Mouse (Mus musculus) heart, embryonic 12.5 days (tissue): ENCODE measurements around the gene Dennd6b. TPM values are rescaled to one million over a fixed set of nuclear protein-coding genes. Genes with fewer than 3 reads are reported as not detected.
A peak's percentile ranks its signal among the peaks of the same experiment; 100 is the strongest.

Experiments used
- ATAC-seq: fragments of 200-750 bp; cut with Nextera tagmentation; 2 replicates; pipeline ENCODE4 v1.8.0; 2017; ENCODE audit warnings: moderate TSS enrichment, moderate library complexity; ENCODE audit not compliant: insufficient number of reproducible peaks, low FRiP score
- H3K27ac ChIP-seq: fragments of 300-500 bp; sonication (generic); 2 replicates; pipeline ENCODE4 v1.5.1; 2016; ENCODE audit warnings: mild to moderate bottlenecking, moderate library complexity; ENCODE audit not compliant: poor library complexity, severe bottlenecking
- H3K27me3 ChIP-seq: fragments of 300-500 bp; sonication (generic); replicated peaks from 2 replicates; pipeline ENCODE4 v1.6.1; 2016; ENCODE audit warnings: mild to moderate bottlenecking, moderate library complexity
- H3K36me3 ChIP-seq: fragments of 300-500 bp; sonication (generic); 2 replicates; pipeline ENCODE4 v1.6.1; 2016; ENCODE audit warnings: mild to moderate bottlenecking, moderate library complexity
- H3K4me1 ChIP-seq: fragments of 300-500 bp; sonication (generic); replicated peaks from 2 replicates; pipeline ENCODE4 v1.6.1; 2016; ENCODE audit warnings: mild to moderate bottlenecking
- H3K4me2 ChIP-seq: fragments of 300-500 bp; sonication (generic); 2 replicates; pipeline ENCODE4 v1.6.1; 2016; ENCODE audit warnings: mild to moderate bottlenecking, moderate library complexity
- H3K4me3 ChIP-seq: fragments of 300-500 bp; sonication (generic); 2 replicates; pipeline ENCODE4 v1.5.1; 2016; ENCODE audit warnings: mild to moderate bottlenecking
- H3K9ac ChIP-seq: fragments of 300-500 bp; sonication (generic); 2 replicates; pipeline ENCODE4 v1.6.1; 2016; ENCODE audit warnings: mild to moderate bottlenecking, moderate library complexity
- H3K9me3 ChIP-seq: fragments of 300-500 bp; sonication (generic); replicated peaks from 2 replicates; pipeline ENCODE4 v1.6.1; 2016; ENCODE audit warnings: mild to moderate bottlenecking, moderate library complexity
- WGBS: fragments of 180-500 bp; shearing (Covaris S2); methylation state at CpG from one replicate; pipeline ENCODE4 v1.1.7; 2016; 5-methylcytosine and 5-hydroxymethylcytosine counted together
- polyA plus RNA-seq: library from polyadenylated mRNA; unstranded; fragments of >200 nt; fragmentation: Nextera tagmentation; extraction: Ambion mirVana; gene quantifications from 2 replicates; pipeline ENCODE4 v1.2.1, GENCODE M21; 2016

The Dennd6b gene
- polyA plus RNA-seq, 1 experiment from 2014 or later = 19.9 TPM

DNA sequence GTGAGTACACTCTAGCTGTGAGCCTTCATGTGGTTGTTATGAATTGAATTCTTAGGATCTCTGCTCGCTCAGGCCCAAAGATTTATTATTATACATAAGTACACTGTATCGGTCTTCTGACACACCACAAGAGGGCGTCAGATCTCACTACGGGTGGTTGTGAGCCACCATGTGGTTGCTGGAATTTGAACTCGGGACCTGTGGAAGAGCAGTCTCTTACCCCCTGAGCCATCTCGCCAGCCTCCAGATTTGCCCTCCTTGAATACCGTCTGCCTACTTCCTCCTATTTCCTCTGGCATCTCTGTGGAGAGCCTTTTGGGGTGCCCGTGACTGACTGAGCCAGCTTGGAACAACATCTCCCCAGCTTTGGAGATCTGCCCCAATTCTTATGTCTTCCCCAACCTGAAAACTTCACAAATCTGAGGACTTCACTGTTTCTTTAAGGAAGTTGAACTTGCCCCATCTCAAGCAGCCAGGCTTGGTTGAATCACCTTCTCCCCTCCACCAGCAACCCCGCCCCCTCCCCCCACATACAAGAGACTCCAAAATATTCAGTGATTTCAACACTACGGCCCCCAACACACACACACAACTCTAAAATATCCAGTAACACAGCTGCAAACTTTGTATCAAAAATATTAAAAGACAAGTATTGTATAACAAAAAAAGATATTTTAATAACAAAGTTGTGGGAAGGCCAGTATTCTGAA, 14.6 kb downstream of the Dennd6b start:
- Histone ChIP-seq H3K4me3 (no peak overlapping the region), H3K27ac (peak overlapping the region; percentile 74)
- WGBS = 64% methylated on average over 10 of the region's 10 CpGs

GRCm38 (mm10) chr15:89180571-89181229, 15.6 kb downstream of the Dennd6b start, which contains the start of gene Plxnb2:
Gene Plxnb2 (minus strand): TSS chr15:89180788.
- Histone ChIP-seq H3K9me3 (no peaks in the 10 kb centered on the region), H3K27ac (peak within 1 kb of the TSS; percentile 92), H3K4me3 (peak within 1 kb of the TSS; percentile 80), H3K4me1 (peaks cover 60% of the 10 kb centered on the region), H3K27me3 (no peaks in the 10 kb centered on the region), H3K4me2 (peak within 1 kb of the TSS; percentile 85), H3K36me3 (peaks cover 7% of the 10 kb centered on the region; the same call in 1 of the 2 replicates), H3K9ac (peak within 1 kb of the TSS; percentile 88)
- WGBS = under 1% methylated on average over 65 of the region's 72 CpGs
- ATAC-seq = peak; percentile 87

More for the DNA sequence above, 14.6 kb downstream of the Dennd6b start:
- ATAC-seq = no peak
- Histone ChIP-seq H3K4me1 (peaks cover 50% of the 10 kb centered on the region), H3K9ac (peak overlapping the region; percentile 50), H3K36me3 (peaks cover 14% of the 10 kb centered on the region; the same call in 1 of the 2 replicates), H3K9me3 (no peaks in the 10 kb centered on the region), H3K27me3 (no peaks in the 10 kb centered on the region), H3K4me2 (peak overlapping the region; percentile 85)

GRCm38 (mm10) chr15:89180081-89180541, 16.2 kb downstream of the Dennd6b start:
- Histone ChIP-seq H3K36me3 (peaks cover 6% of the 10 kb centered on the region; the same call in 1 of the 2 replicates), H3K27me3 (no peaks in the 10 kb centered on the region), H3K4me1 (peaks cover 66% of the 10 kb centered on the region), H3K9ac (peak overlapping the region; percentile 88), H3K27ac (peak overlapping the region; percentile 92), H3K9me3 (no peaks in the 10 kb centered on the region), H3K4me2 (peak overlapping the region; percentile 85), H3K4me3 (peak overlapping the region; percentile 80)
- WGBS = 1% methylated on average over 25 of the region's 26 CpGs
- peak; percentile 15; the same call in 1 of the 2 replicates for ATAC-seq

DNA sequence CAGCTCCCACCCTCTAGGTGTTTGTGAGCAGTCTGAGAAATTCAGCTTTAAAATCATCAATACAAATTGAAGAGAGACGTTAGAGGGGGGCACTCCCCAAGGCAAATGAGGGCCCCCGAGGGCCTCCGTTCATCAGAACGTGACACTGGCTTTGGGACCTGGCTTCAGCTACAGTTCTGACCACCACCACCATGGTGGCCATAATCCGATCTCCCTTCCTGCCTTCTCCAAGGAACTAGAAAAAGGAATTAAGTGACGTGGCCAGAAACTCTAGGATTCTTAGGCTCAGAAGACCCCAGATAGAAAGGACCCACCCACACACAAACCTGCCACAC, 16.7 kb downstream of the Dennd6b start:
- H3K27ac ChIP-seq = peak overlapping the region; percentile 92
- H3K9me3 ChIP-seq = no peaks in the 10 kb centered on the region
- peaks cover 72% of the 10 kb centered on the region for H3K4me1 ChIP-seq
- peak overlapping the region; percentile 88 for H3K9ac ChIP-seq
- 0 out of 2 replicates have a peak, but pooled peaks cover under 1% of the 10 kb centered on the region for H3K36me3 ChIP-seq
- peak overlapping the region; percentile 85 for H3K4me2 ChIP-seq
- H3K27me3 ChIP-seq = no peaks in the 10 kb centered on the region
- 7% methylated on average over 6 of the region's 6 CpGs for WGBS
- peak overlapping the region; percentile 80 for H3K4me3 ChIP-seq
- no peak for ATAC-seq

DNA sequence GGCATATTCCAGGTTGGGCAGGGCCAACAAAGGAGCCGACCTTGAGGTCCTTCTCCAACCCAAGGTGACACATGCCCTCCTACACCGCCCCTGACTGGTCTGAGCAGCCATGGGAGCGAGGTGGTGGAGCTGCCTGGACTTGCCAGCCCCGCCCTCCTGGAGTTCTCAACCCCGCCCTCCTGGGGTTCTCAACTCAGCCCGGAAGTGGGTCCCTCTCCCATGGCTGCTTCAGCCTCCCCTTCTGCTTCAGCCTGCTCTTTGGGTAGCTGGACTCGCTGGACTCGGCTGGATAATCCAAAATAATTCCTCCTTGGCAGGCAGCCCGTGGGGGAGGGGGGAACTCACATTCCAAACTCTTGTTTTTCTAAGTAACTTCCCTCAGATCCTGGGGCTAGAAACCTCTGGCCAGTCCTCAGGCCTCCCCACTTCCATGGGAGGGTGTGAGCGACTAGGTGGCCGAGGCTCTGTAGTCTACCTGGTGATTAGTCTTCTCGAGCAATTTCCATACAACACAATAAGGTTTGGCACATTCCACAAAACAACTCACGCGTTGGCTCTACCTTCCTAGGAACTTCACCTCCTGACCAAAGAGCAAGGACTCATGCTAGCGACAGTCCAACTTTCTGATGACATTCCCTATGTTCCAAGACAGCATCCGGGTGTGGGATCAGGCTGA, 17.2 kb downstream of the Dennd6b start:
- WGBS = 3% methylated on average over 16 of the region's 16 CpGs
- H3K9ac ChIP-seq = peak overlapping the region; percentile 88
- peak; percentile 73 for ATAC-seq
- H3K27me3 ChIP-seq = no peaks in the 10 kb centered on the region
- peak overlapping the region; percentile 85 for H3K4me2 ChIP-seq
- peaks cover 77% of the 10 kb centered on the region for H3K4me1 ChIP-seq
- H3K9me3 ChIP-seq = no peaks in the 10 kb centered on the region
- no peaks in the 10 kb centered on the region for H3K36me3 ChIP-seq
- H3K27ac ChIP-seq = peak overlapping the region; percentile 92
- H3K4me3 ChIP-seq = peak overlapping the region; percentile 80

DNA sequence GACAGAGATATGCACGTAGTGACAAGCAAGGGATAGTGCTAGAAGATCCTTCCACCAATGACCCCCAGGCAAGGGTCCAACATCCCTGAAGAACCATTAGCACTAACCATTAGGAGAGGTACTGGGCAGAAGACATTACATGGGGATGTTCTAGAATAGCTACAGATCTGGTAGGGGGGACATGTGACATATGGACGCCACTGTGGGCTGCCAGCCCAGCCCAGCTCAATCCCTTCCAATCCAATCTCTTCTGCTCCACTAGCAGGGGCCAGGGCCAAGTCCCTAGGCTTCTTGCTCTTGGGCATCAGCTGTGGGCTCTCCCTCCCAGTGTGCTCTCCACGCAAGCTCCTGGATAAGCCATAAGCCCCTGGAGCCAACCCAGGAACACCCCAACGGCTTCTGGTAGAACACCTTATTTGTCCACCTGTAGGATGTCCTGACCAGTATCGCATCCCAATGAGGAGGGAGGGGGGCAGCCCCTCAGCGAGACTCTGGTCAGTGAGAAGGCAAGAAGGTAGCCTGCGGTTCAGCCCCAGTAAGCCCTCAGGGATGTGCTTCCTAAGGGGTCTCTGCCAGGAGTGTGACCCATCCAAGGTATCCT, 17.9 kb downstream of the Dennd6b start:
- no peaks in the 10 kb centered on the region for H3K36me3 ChIP-seq
- peak overlapping the region; percentile 80 for H3K4me3 ChIP-seq
- peak overlapping the region; percentile 92 for H3K27ac ChIP-seq
- H3K9me3 ChIP-seq = no peaks in the 10 kb centered on the region
- peaks cover 84% of the 10 kb centered on the region for H3K4me1 ChIP-seq
- no peaks in the 10 kb centered on the region for H3K27me3 ChIP-seq
- peak overlapping the region; percentile 88 for H3K9ac ChIP-seq
- H3K4me2 ChIP-seq = peak overlapping the region; percentile 85
- ATAC-seq = no peak
- WGBS = 66% methylated on average over 7 of the region's 7 CpGs

DNA sequence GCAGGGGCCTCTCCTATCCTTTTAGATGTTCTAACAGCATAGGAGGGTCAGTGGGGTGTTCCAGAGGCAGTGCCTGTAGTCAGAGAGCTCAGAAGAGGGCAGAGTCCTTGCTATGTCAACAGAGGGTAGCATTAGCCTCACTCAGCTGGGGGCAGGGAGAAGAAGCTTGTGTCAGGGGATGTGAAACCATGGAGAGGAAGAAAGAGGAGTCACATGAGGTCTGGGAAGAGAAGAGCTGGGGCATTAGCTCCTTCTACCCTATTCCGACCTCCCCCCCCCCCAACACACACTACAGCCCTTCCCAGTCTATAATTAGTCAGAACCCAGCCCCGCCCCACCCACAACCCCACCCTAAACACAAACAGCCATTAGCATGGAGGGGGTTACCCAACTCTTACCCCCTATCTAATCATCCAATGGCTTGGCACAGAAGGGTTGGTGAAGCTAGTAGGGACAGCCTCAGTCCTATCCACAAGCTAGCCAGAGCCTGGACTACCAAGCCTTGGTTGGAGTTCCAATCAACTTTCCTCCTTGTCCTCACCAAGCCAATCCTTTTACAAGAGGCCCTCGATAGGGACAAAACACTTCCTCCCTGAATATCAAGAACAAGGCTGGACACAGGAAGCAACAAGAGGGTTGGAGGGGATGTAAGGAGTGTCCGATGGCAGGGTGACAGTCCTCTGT, 18.6 kb downstream of the Dennd6b start:
- 56% methylated on average over 4 of the region's 4 CpGs for WGBS

DNA sequence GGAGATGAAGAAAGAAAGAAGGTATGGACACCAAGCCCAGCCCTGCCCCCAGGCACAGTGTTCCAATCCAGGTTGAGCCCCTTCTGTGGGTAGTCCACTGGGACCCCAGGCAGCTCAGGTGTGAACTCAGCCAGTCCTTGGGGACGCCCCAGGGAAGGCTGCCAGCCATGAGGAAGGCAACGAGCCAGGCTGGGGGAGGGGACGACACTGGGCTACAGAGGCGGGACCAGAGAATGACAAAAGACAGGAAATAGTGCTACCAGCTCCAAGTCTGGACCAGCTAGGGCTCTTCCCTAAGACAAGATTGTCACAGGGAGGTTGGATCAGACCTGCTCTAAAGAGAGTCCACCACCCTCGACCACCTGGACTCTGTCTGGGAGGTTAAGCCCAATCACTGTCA, 19.2 kb downstream of the Dennd6b start:
- Histone ChIP-seq H3K36me3 (no peaks in the 10 kb centered on the region), H3K27ac (peak overlapping the region; percentile 92), H3K4me1 (peaks cover 87% of the 10 kb centered on the region), H3K9ac (peak overlapping the region; percentile 55; the same call in 1 of the 2 replicates), H3K4me3 (no peak overlapping the region), H3K4me2 (peak overlapping the region; percentile 85), H3K9me3 (no peaks in the 10 kb centered on the region), H3K27me3 (no peaks in the 10 kb centered on the region)
- ATAC-seq = no peak
- 12% methylated on average over 5 of the region's 5 CpGs for WGBS

More for the DNA sequence above, 18.6 kb downstream of the Dennd6b start:
- no peak for ATAC-seq
- Histone ChIP-seq H3K27ac (peak overlapping the region; percentile 92), H3K4me1 (peaks cover 87% of the 10 kb centered on the region), H3K36me3 (no peaks in the 10 kb centered on the region), H3K27me3 (no peaks in the 10 kb centered on the region), H3K9me3 (no peaks in the 10 kb centered on the region), H3K9ac (peak overlapping the region; percentile 55; the same call in 1 of the 2 replicates), H3K4me3 (no peak overlapping the region), H3K4me2 (peak overlapping the region; percentile 85)

DNA sequence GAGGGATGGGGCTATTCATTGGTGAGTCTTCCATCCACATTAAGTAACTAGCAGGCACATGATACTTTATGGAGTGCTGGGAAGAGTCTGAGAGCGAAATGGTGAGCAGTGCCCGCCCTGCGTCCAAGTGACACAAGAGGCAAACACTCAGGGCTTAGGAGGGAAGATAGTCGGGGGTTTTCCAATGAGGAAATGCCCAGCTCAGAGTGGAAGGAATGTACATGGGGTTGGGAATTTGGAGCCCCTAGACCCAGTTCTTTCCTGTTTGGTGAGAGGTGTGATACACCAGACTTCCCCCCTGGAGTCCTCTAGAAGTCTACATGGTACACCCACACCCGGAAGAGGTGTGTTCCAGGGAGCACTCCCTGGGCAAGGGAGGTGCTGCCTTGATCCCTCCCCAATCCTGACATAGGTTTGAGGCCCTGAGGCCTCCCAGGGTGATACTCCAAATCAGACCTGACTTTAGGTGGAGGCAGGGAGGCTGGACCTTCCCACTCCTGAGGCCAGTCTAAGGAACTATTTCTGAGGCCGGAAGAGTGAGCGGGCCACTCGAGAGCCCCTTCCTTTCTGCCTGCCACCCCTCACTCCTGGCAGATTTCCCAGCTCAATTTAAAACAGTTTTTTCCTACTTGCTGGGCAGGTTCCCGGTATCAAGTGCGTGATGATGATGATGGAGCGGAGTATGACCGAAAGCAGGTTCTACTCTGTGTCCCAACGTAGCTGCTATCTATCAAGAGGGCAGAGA, 20.7 kb downstream of the Dennd6b start:
- Histone ChIP-seq H3K27me3 (no peaks in the 10 kb centered on the region), H3K4me3 (no peak overlapping the region), H3K9ac (no peak overlapping the region), H3K4me1 (peaks cover 89% of the 10 kb centered on the region), H3K36me3 (no peaks in the 10 kb centered on the region), H3K4me2 (no peak overlapping the region), H3K27ac (no peak overlapping the region), H3K9me3 (no peaks in the 10 kb centered on the region)
- 71% methylated on average over 13 of the region's 13 CpGs for WGBS
- ATAC-seq = no peak

- Histone ChIP-seq H3K36me3 (no peaks in the 10 kb centered on the region), H3K4me3 (no peak overlapping the region), H3K9me3 (no peaks in the 10 kb centered on the region), H3K4me2 (no peak overlapping the region), H3K27me3 (no peaks in the 10 kb centered on the region), H3K27ac (no peak overlapping the region), H3K4me1 (peaks cover 96% of the 10 kb centered on the region), H3K9ac (no peak overlapping the region)
- ATAC-seq = no peak
- WGBS = 50% methylated on average over 11 of the region's 11 CpGs
Measured at GRCm38 (mm10) chr15:89174889-89175339, 21.4 kb downstream of the Dennd6b start.
